Mouse (Mus musculus) fat pad, adult 2 months (tissue): ENCODE data around the gene Lnx2.

Experiments
- DNase-seq: peaks from one replicate; pipeline ENCODE4 v3.0.0-alpha.2; 2011; ENCODE audit warnings: low read depth, low spot score; ENCODE audit errors: extremely low read depth

Gene Lnx2

GRCm38 (mm10) chr5:147021546-147022265 is 54.7 kb downstream of the Lnx2 start:
- DNase-seq, result no peak

GRCm38 (mm10) chr5:147020579-147020978 is 55.8 kb downstream of the Lnx2 start:
- DNase-seq, result no peak

- DNase-seq, result no peak
Observed at GRCm38 (mm10) chr5:147018761-147019160, 57.6 kb downstream of the Lnx2 start.

GRCm38 (mm10) chr5:147017526-147017925 is 58.9 kb downstream of the Lnx2 start:
- DNase-seq, result no peak

GRCm38 (mm10) chr5:147016622-147017021 is 59.8 kb downstream of the Lnx2 start:
- DNase-seq, result no peak

- DNase-seq, result no peak
Observed at GRCm38 (mm10) chr5:147015191-147015590, 61.2 kb downstream of the Lnx2 start.

GRCm38 (mm10) chr5:147013845-147014244 is 62.5 kb downstream of the Lnx2 start:
- no peak for DNase-seq

- no peak for DNase-seq
Observed at GRCm38 (mm10) chr5:147011333-147011732, 65.1 kb downstream of the Lnx2 start.

GRCm38 (mm10) chr5:147003303-147003702 is 73.1 kb downstream of the Lnx2 start:
- no peak for DNase-seq

GRCm38 (mm10) chr5:147001312-147001711 is 75.1 kb downstream of the Lnx2 start:
- DNase-seq, result no peak

GRCm38 (mm10) chr5:146998802-146999201 is 77.6 kb downstream of the Lnx2 start:
- no peak for DNase-seq

- no peak for DNase-seq
Observed at GRCm38 (mm10) chr5:146996812-146997211, 79.6 kb downstream of the Lnx2 start.

GRCm38 (mm10) chr5:146994973-146995372 is 81.4 kb downstream of the Lnx2 start:
- no peak for DNase-seq

- no peak for DNase-seq
Observed at GRCm38 (mm10) chr5:146993509-146993908, 82.9 kb downstream of the Lnx2 start.

- DNase-seq, result no peak
Observed at GRCm38 (mm10) chr5:146989051-146989450, 87.3 kb downstream of the Lnx2 start.

- no peak for DNase-seq
Observed at GRCm38 (mm10) chr5:146987588-146987987, 88.8 kb downstream of the Lnx2 start.

GRCm38 (mm10) chr5:146985725-146986433 is 90.5 kb downstream of the Lnx2 start:
- no peak for DNase-seq

GRCm38 (mm10) chr5:146983216-146983615 is 93.2 kb downstream of the Lnx2 start:
- no peak for DNase-seq

GRCm38 (mm10) chr5:146981376-146981775 is 95.0 kb downstream of the Lnx2 start:
- DNase-seq, result no peak

- no peak for DNase-seq
Observed at GRCm38 (mm10) chr5:146974781-146975123, 101.6 kb downstream of the Lnx2 start.

- no peak for DNase-seq
Observed at GRCm38 (mm10) chr5:146973858-146974780, 102.3 kb downstream of the Lnx2 start.

GRCm38 (mm10) chr5:146973353-146973752 is 103.0 kb downstream of the Lnx2 start:
- DNase-seq, result no peak
